Mouse (Mus musculus) B cell, adult 62 days (primary cell): ENCODE results near the gene Gm3468. TPM values are rescaled to one million over a fixed set of nuclear protein-coding genes. Genes with fewer than 3 reads are reported as not detected.

Experiments used
- total RNA-seq: library from RNA; stranded (reverse); gene quantifications from 4 replicates; pipeline ENCODE4 v1.2.4, GENCODE M21; 2023

Gene Gm3468
- not detected in 4 replicates for total RNA-seq

GRCm38 (mm10) chr14:6108272-6108925, at the start of gene Gm3468:
Gm3468 (minus strand) TSS chr14:6108665.

GRCm38 (mm10) chr14:6125707-6126106, 17.2 kb upstream of the Gm3468 start, which contains the start of gene Gm3476:
Gm3476 (minus strand) TSS chr14:6125807.

DNA sequence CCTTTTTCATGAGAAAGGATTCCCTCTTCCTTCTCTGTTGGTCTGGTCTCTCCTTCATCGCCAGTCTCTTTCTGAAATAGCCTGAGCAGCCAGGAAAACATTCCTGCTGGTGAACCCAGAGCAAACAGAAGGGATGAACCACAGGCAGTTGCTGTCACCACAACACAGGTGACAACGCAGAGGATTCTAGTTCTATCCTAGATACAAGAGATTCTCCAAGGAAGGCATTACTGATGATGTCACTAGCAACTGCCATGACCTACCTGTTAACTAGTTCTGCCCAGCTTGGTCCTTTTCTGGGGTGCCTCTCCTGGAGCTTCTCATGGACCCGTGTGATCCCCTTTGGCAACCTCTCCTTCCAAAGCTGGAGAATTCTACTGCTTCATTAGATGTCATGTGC, 14.6 kb downstream of the Gm3468 start, which contains the start of gene Gm8206:
Gene Gm8206, minus strand, starts transcription at position 101 of the 400 bp plus-strand sequence.

GRCm38 (mm10) chr14:6058167-6058566, 50.3 kb downstream of the Gm3468 start, which contains the start of gene Gm6337:
Gm6337 (minus strand) TSS chr14:6058267.

Other genes with a start within 250 kb of the Gm3468 start
- not detected in 4 replicates for gene Gm8237, start 228.3 kb downstream of the Gm3468 start, total RNA-seq
- not detected in 4 replicates for gene Gm3248, start 146.9 kb downstream of the Gm3468 start, total RNA-seq
- gene Gm3453, start 129.5 kb downstream of the Gm3468 start, total RNA-seq: not detected in 4 replicates
- gene Gm6337, start 50.4 kb downstream of the Gm3468 start, total RNA-seq: not detected in 4 replicates
- gene Gm8206, start 14.7 kb downstream of the Gm3468 start, total RNA-seq: not detected in 4 replicates
- not detected in 4 replicates for gene Gm3476, start 17.1 kb upstream of the Gm3468 start, total RNA-seq
- not detected in 4 replicates for gene Gm21560, start 110.6 kb upstream of the Gm3468 start, total RNA-seq
- 0.35 TPM in 1 of 4 replicates, not detected in the others for gene Gm3411, start 178.6 kb upstream of the Gm3468 start, total RNA-seq
- not detected in 4 replicates for gene Gm21103, start 196.2 kb upstream of the Gm3468 start, total RNA-seq
- not detected in 4 replicates for gene Gm3618, start 235.0 kb upstream of the Gm3468 start, total RNA-seq